Mouse (Mus musculus) forebrain, postnatal 0 days (tissue): ENCODE results near the gene Gas7. TPM values are rescaled to one million over a fixed set of nuclear protein-coding genes. Genes with fewer than 3 reads are reported as not detected.
A peak's percentile ranks its signal among the peaks of the same experiment; 100 is the strongest.

ENCODE experiments used
- ATAC-seq: fragments of 200-750 bp; cut with Nextera tagmentation; 2 replicates; pipeline ENCODE4 v1.8.0; 2017; ENCODE audit warnings: mild to moderate bottlenecking, moderate library complexity
- DNase-seq: peaks from one replicate; pipeline ENCODE4 v3.0.0-alpha.2; 2015
- H3K27ac ChIP-seq: fragments of 300-500 bp; sonication (generic); 2 replicates; pipeline ENCODE4 v1.5.1; 2014; ENCODE audit warnings: low read depth, mild to moderate bottlenecking, antibody characterized with exemption, low read length, moderate library complexity, mixed read lengths
- H3K27me3 ChIP-seq: fragments of 300-500 bp; sonication (generic); 2 replicates; pipeline ENCODE4 v1.6.1; 2014; ENCODE audit warnings: mild to moderate bottlenecking, low read length, mixed read lengths; ENCODE audit not compliant: insufficient read depth
- H3K36me3 ChIP-seq: fragments of 300-500 bp; sonication (generic); 2 replicates; pipeline ENCODE4 v1.6.1; 2014; ENCODE audit warnings: mild to moderate bottlenecking, moderate library complexity; ENCODE audit not compliant: insufficient read depth
- H3K4me1 ChIP-seq: fragments of 300-500 bp; sonication (generic); 2 replicates; pipeline ENCODE4 v1.6.1; 2014; ENCODE audit warnings: antibody characterized with exemption; ENCODE audit not compliant: insufficient read depth
- H3K4me2 ChIP-seq: fragments of 300-500 bp; sonication (generic); 2 replicates; pipeline ENCODE4 v1.6.1; 2014; ENCODE audit warnings: low read depth, mild to moderate bottlenecking, moderate library complexity
- H3K4me3 ChIP-seq: fragments of 300-500 bp; sonication (generic); 2 replicates; pipeline ENCODE4 v1.5.1; 2014; ENCODE audit warnings: low read depth, low read length, mixed read lengths
- H3K9ac ChIP-seq: fragments of 300-500 bp; sonication (generic); 2 replicates; pipeline ENCODE4 v1.6.1; 2014; ENCODE audit warnings: mild to moderate bottlenecking
- H3K9me3 ChIP-seq: fragments of 300-500 bp; sonication (generic); 2 replicates; pipeline ENCODE4 v1.6.1; 2016; ENCODE audit warnings: low read length
- CTCF ChIP-seq: sonication (generic); IDR thresholded peaks from 2 replicates; pipeline ENCODE4 v1.5.1; 2016; ENCODE audit warnings: antibody characterized with exemption, control low read depth, low read depth
- WGBS: fragments of 180-500 bp; shearing (Covaris S2); extraction: QIAGEN DNeasy Blood & Tissue Kit; methylation state at CpG from one replicate; pipeline ENCODE4 v1.1.7; 2014; 5-methylcytosine and 5-hydroxymethylcytosine counted together
- polyA plus RNA-seq: library from polyadenylated mRNA; unstranded; fragments of >200 nt; fragmentation: Nextera tagmentation; extraction: Ambion mirVana; gene quantifications from 2 replicates; pipeline ENCODE4 v1.2.1, GENCODE M21; 2015
- total RNA-seq: library from RNA; depleted of rRNA; stranded (reverse); fragments of >200 nt; gene quantifications from 2 replicates; pipeline ENCODE4 v1.2.3, GENCODE M21; 2014

Gas7 gene
- total and polyA plus RNA-seq, 2 experiments from 2014 or later = 124 to 176 TPM

DNA sequence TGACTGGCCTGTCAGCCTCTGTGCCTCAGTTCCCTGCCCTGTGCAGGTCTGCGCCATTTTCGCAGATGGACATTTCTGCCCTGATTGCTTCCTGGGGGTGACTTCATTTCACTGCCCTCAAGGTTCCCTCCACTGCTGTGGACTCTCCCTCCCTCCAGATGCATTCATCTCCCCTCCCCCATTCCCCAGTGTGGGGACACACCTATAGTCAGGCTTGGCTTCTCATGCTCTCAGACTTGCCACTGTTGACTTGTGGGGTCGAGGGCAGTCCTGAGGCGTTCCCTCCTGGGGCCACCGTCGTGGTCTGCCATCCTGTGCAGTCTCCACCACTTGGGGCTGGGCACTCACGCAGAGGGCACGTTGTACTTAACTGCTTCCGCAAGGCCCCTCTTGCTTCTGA lies 201.6 kb downstream of the Gas7 start:
- 87% methylated on average over 9 of the region's 9 CpGs for WGBS
- no peak overlapping the region for H3K27ac ChIP-seq
- no peak overlapping the region for H3K4me2 ChIP-seq
- ATAC-seq (no peak), DNase-seq (no peak)
- no peak overlapping the region for H3K9ac ChIP-seq
- peaks cover 19% of the 10 kb centered on the region for H3K36me3 ChIP-seq
- H3K4me3 ChIP-seq = no peak overlapping the region
- no peak for TF ChIP-seq CTCF
- H3K9me3 ChIP-seq = no peaks in the 10 kb centered on the region
- peaks cover 10% of the 10 kb centered on the region; the same call in 1 of the 2 replicates for H3K4me1 ChIP-seq
- H3K27me3 ChIP-seq = no peaks in the 10 kb centered on the region

GRCm38 (mm10) chr11:67657685-67658382 lies 202.6 kb downstream of the Gas7 start:
- peak; percentile 87 for TF ChIP-seq CTCF
- Histone ChIP-seq H3K27me3 (no peaks in the 10 kb centered on the region), H3K9ac (no peak overlapping the region), H3K9me3 (no peaks in the 10 kb centered on the region), H3K27ac (no peak overlapping the region), H3K4me1 (peaks cover 2% of the 10 kb centered on the region; the same call in 1 of the 2 replicates), H3K4me2 (no peak overlapping the region), H3K36me3 (peaks cover 26% of the 10 kb centered on the region), H3K4me3 (no peak overlapping the region)
- peak; percentile 68 for DNase-seq
- ATAC-seq = peak; percentile 59; the same call in 1 of the 2 replicates
- 44% methylated on average over 11 of the region's 11 CpGs for WGBS

- Histone ChIP-seq H3K27me3 (no peaks in the 10 kb centered on the region), H3K4me1 (no peaks in the 10 kb centered on the region), H3K27ac (no peak overlapping the region), H3K4me2 (no peak overlapping the region), H3K9me3 (no peaks in the 10 kb centered on the region), H3K9ac (no peak overlapping the region), H3K36me3 (peaks cover 34% of the 10 kb centered on the region), H3K4me3 (no peak overlapping the region)
- no peak for ATAC-seq
- TF ChIP-seq CTCF = no peak
- no peak for DNase-seq
- 90% methylated on average over 8 of the region's 8 CpGs for WGBS
Observed at GRCm38 (mm10) chr11:67661465-67661864, 206.2 kb downstream of the Gas7 start.

- H3K4me3 ChIP-seq = no peak overlapping the region
- no peak overlapping the region for H3K27ac ChIP-seq
- no peaks in the 10 kb centered on the region for H3K9me3 ChIP-seq
- 89% methylated on average over 4 of the region's 4 CpGs for WGBS
- H3K9ac ChIP-seq = no peak overlapping the region
- no peaks in the 10 kb centered on the region for H3K27me3 ChIP-seq
- ATAC-seq = no peak
- TF ChIP-seq CTCF = no peak
- DNase-seq = no peak
- no peak overlapping the region for H3K4me2 ChIP-seq
- peaks cover 34% of the 10 kb centered on the region for H3K36me3 ChIP-seq
- H3K4me1 ChIP-seq = peaks cover 9% of the 10 kb centered on the region; the same call in 1 of the 2 replicates
Observed at GRCm38 (mm10) chr11:67663437-67663836, 208.2 kb downstream of the Gas7 start.

DNA sequence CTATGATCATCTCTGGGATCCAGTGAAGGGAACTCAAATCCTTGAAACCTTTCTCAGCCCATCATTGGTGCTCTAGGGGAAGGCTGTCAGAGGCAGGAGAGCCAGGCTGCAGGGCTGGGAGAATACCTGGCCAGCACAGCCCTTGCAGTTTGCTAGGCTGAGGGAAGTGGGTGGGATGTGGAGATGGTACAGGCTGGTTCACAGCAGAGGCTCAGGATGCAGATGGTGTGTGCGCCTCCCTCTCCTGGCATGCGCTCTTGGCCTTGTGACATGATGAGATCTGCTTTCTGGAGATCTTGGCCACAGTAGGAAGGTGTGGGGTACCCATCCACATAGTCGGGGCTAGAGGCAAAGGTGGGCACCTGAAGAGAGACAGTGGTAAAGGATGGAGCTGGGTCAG lies 209.0 kb downstream of the Gas7 start:
- Histone ChIP-seq H3K4me3 (no peak overlapping the region), H3K4me2 (no peak overlapping the region), H3K27ac (no peak overlapping the region), H3K9me3 (no peaks in the 10 kb centered on the region), H3K27me3 (no peaks in the 10 kb centered on the region), H3K9ac (no peak overlapping the region), H3K36me3 (peaks cover 34% of the 10 kb centered on the region), H3K4me1 (peaks cover 9% of the 10 kb centered on the region; the same call in 1 of the 2 replicates)
- no peak for ATAC-seq
- DNase-seq = no peak
- 88% methylated on average over 3 of the region's 3 CpGs for WGBS
- no peak for TF ChIP-seq CTCF

GRCm38 (mm10) chr11:67664918-67665317 lies 209.7 kb downstream of the Gas7 start:
- no peaks in the 10 kb centered on the region for H3K9me3 ChIP-seq
- H3K36me3 ChIP-seq = peaks cover 32% of the 10 kb centered on the region
- ATAC-seq (no peak), DNase-seq (no peak)
- H3K27me3 ChIP-seq = no peaks in the 10 kb centered on the region
- H3K27ac ChIP-seq = no peak overlapping the region
- H3K4me2 ChIP-seq = no peak overlapping the region
- peaks cover 9% of the 10 kb centered on the region; the same call in 1 of the 2 replicates for H3K4me1 ChIP-seq
- H3K9ac ChIP-seq = no peak overlapping the region
- TF ChIP-seq CTCF = no peak
- WGBS = 86% methylated on average over 6 of the region's 6 CpGs
- H3K4me3 ChIP-seq = no peak overlapping the region

DNA sequence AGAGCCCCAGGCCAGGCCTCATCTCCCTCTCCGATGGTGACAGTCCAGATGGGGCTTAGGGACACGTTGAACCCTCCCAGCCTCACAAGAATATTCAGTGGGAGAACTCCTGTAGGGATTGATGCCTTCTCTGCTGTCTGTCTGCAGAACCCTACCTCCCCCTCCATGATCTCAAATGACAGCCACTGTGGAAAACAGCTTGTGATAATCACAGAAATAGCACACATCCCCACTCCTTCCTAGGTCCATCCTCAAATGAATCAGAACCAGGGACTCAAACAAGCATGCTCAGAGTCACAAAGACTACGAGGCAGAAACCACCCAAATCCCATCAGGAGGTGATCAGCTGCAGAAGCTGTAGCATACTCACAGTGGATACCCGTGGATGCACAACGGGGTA lies 210.9 kb downstream of the Gas7 start:
- Histone ChIP-seq H3K36me3 (peaks cover 20% of the 10 kb centered on the region), H3K9me3 (no peaks in the 10 kb centered on the region), H3K4me1 (peaks cover 9% of the 10 kb centered on the region; the same call in 1 of the 2 replicates), H3K27ac (no peak overlapping the region), H3K4me3 (no peak overlapping the region), H3K9ac (no peak overlapping the region), H3K27me3 (no peaks in the 10 kb centered on the region), H3K4me2 (no peak overlapping the region)
- ATAC-seq = no peak
- DNase-seq = no peak
- WGBS = 91% methylated on average over 5 of the region's 5 CpGs
- no peak for TF ChIP-seq CTCF
